Mouse (Mus musculus) stomach, postnatal 0 days (tissue): ENCODE data around the gene Adcy5.

Source experiments
- CTCF ChIP-seq: IDR thresholded peaks from 2 replicates; pipeline ENCODE4 v1.5.1; 2016; ENCODE audit warnings: antibody characterized with exemption, low read depth, mild to moderate bottlenecking, moderate library complexity
- EP300 ChIP-seq: optimal IDR thresholded peaks from 2 replicates; pipeline ENCODE3; 2016; ENCODE audit warnings: antibody characterized with exemption

- TF ChIP-seq CTCF (no peak), EP300 (no peak)
Observed at GRCm38 (mm10) chr16:35255981-35256380, 101.3 kb downstream of the Adcy5 start.
